Mouse (Mus musculus): ENCODE data around the gene Gk. TPM values are rescaled to one million over a fixed set of nuclear protein-coding genes. Genes with fewer than 3 reads are reported as not detected.
A peak's percentile ranks its signal among the peaks of the same experiment; 100 is the strongest.

Gk gene
- polyA plus RNA-seq, 1 experiment from 2014 or later = 55.6 TPM

- H3K4me1 ChIP-seq (replicated peaks; ENCODE audit: insufficient read depth, low read length) = no peaks in the 10 kb centered on the region
- DNase-seq (ENCODE audit: low spot score) (no peak), ATAC-seq (replicated peaks; ENCODE audit: low FRiP score, low read depth) (no peak)
- no peak overlapping the region for H3K27ac ChIP-seq
- no peaks in the 10 kb centered on the region for H3K27me3 ChIP-seq (ENCODE audit: insufficient read depth, low read length)
- no peak overlapping the region for H3K9ac ChIP-seq (ENCODE audit: low read depth, low read length)
- H3K9me3 ChIP-seq (replicated peaks; ENCODE audit: low read length) = no peaks in the 10 kb centered on the region
- no peak for TF ChIP-seq CTCF (IDR thresholded peaks at IDR 0.05; ENCODE audit: low read depth)
- H3K4me3 ChIP-seq (replicated peaks; ENCODE audit: low read depth, low read length) = no peak overlapping the region
- no peak overlapping the region for H3K4me2 ChIP-seq (ENCODE audit: low read length)
- H3K36me3 ChIP-seq (ENCODE audit: insufficient read depth, low read length) = no peaks in the 10 kb centered on the region
- WGBS = 88% methylated on average over 9 of the region's 9 CpGs
Observed at GRCm38 (mm10) chrX:85731133-85731938, 45.3 kb downstream of the Gk start.

- ATAC-seq (replicated peaks; ENCODE audit: low FRiP score, low read depth) (no peak), DNase-seq (ENCODE audit: low spot score) (no peak)
- H3K4me1 ChIP-seq (replicated peaks; ENCODE audit: insufficient read depth, low read length) = no peaks in the 10 kb centered on the region
- no peak overlapping the region for H3K27ac ChIP-seq
- H3K4me2 ChIP-seq (ENCODE audit: low read length) = no peak overlapping the region
- H3K9ac ChIP-seq (ENCODE audit: low read depth, low read length) = no peak overlapping the region
- H3K4me3 ChIP-seq (replicated peaks; ENCODE audit: low read depth, low read length) = no peak overlapping the region
- H3K36me3 ChIP-seq (ENCODE audit: insufficient read depth, low read length) = no peaks in the 10 kb centered on the region
- no peaks in the 10 kb centered on the region for H3K27me3 ChIP-seq (ENCODE audit: insufficient read depth, low read length)
- H3K9me3 ChIP-seq (replicated peaks; ENCODE audit: low read length) = no peaks in the 10 kb centered on the region
- TF ChIP-seq CTCF (IDR thresholded peaks at IDR 0.05; ENCODE audit: low read depth) = peak; percentile 53
Observed at GRCm38 (mm10) chrX:85721226-85721625, 55.4 kb downstream of the Gk start.

- no peaks in the 10 kb centered on the region for H3K4me1 ChIP-seq (replicated peaks; ENCODE audit: insufficient read depth, low read length)
- TF ChIP-seq CTCF (IDR thresholded peaks at IDR 0.05; ENCODE audit: low read depth) = no peak
- no peak overlapping the region for H3K27ac ChIP-seq
- no peak overlapping the region for H3K9ac ChIP-seq (ENCODE audit: low read depth, low read length)
- no peaks in the 10 kb centered on the region for H3K27me3 ChIP-seq (ENCODE audit: insufficient read depth, low read length)
- WGBS = 72% methylated on average over 3 of the region's 3 CpGs
- H3K4me3 ChIP-seq (replicated peaks; ENCODE audit: low read depth, low read length) = no peak overlapping the region
- H3K9me3 ChIP-seq (replicated peaks; ENCODE audit: low read length) = no peaks in the 10 kb centered on the region
- H3K36me3 ChIP-seq (ENCODE audit: insufficient read depth, low read length) = no peaks in the 10 kb centered on the region
- DNase-seq (ENCODE audit: low spot score) = no peak
- no peak overlapping the region for H3K4me2 ChIP-seq (ENCODE audit: low read length)
- ATAC-seq (replicated peaks; ENCODE audit: low FRiP score, low read depth) = no peak
Observed at GRCm38 (mm10) chrX:85710399-85710798, 66.2 kb downstream of the Gk start.

GRCm38 (mm10) chrX:85705715-85706114 lies 70.9 kb downstream of the Gk start:
- no peak overlapping the region for H3K9ac ChIP-seq (ENCODE audit: low read depth, low read length)
- H3K27me3 ChIP-seq (ENCODE audit: insufficient read depth, low read length) = no peaks in the 10 kb centered on the region
- no peak overlapping the region for H3K27ac ChIP-seq
- H3K4me3 ChIP-seq (replicated peaks; ENCODE audit: low read depth, low read length) = no peak overlapping the region
- 86% methylated on average over 3 of the region's 3 CpGs for WGBS
- DNase-seq (ENCODE audit: low spot score) = no peak
- no peaks in the 10 kb centered on the region for H3K4me1 ChIP-seq (replicated peaks; ENCODE audit: insufficient read depth, low read length)
- no peaks in the 10 kb centered on the region for H3K9me3 ChIP-seq (replicated peaks; ENCODE audit: low read length)
- no peak overlapping the region for H3K4me2 ChIP-seq (ENCODE audit: low read length)
- no peaks in the 10 kb centered on the region for H3K36me3 ChIP-seq (ENCODE audit: insufficient read depth, low read length)
- ATAC-seq (replicated peaks; ENCODE audit: low FRiP score, low read depth) = no peak
- no peak for TF ChIP-seq CTCF (IDR thresholded peaks at IDR 0.05; ENCODE audit: low read depth)

GRCm38 (mm10) chrX:85683723-85684122 lies 92.9 kb downstream of the Gk start:
- no peak overlapping the region for H3K4me3 ChIP-seq (replicated peaks; ENCODE audit: low read depth, low read length)
- no peak for DNase-seq (ENCODE audit: low spot score)
- H3K36me3 ChIP-seq (ENCODE audit: insufficient read depth, low read length) = no peaks in the 10 kb centered on the region
- 67% methylated on average over 2 of the region's 2 CpGs for WGBS
- H3K9me3 ChIP-seq (replicated peaks; ENCODE audit: low read length) = no peaks in the 10 kb centered on the region
- no peak overlapping the region for H3K4me2 ChIP-seq (ENCODE audit: low read length)
- ATAC-seq (replicated peaks; ENCODE audit: low FRiP score, low read depth) = no peak
- TF ChIP-seq CTCF (IDR thresholded peaks at IDR 0.05; ENCODE audit: low read depth) = peak; percentile 21; the same call in 1 of the 2 replicates
- no peaks in the 10 kb centered on the region for H3K4me1 ChIP-seq (replicated peaks; ENCODE audit: insufficient read depth, low read length)
- H3K27me3 ChIP-seq (ENCODE audit: insufficient read depth, low read length) = no peaks in the 10 kb centered on the region
- H3K27ac ChIP-seq = no peak overlapping the region
- H3K9ac ChIP-seq (ENCODE audit: low read depth, low read length) = no peak overlapping the region

GRCm38 (mm10) chrX:85682125-85682524 lies 94.5 kb downstream of the Gk start:
- H3K36me3 ChIP-seq (ENCODE audit: insufficient read depth, low read length) = no peaks in the 10 kb centered on the region
- H3K4me2 ChIP-seq (ENCODE audit: low read length) = no peak overlapping the region
- 49% methylated on average over 1 of the region's 1 CpGs for WGBS
- H3K4me1 ChIP-seq (replicated peaks; ENCODE audit: insufficient read depth, low read length) = no peaks in the 10 kb centered on the region
- ATAC-seq (replicated peaks; ENCODE audit: low FRiP score, low read depth) (no peak), DNase-seq (ENCODE audit: low spot score) (no peak)
- no peak overlapping the region for H3K4me3 ChIP-seq (replicated peaks; ENCODE audit: low read depth, low read length)
- no peaks in the 10 kb centered on the region for H3K9me3 ChIP-seq (replicated peaks; ENCODE audit: low read length)
- TF ChIP-seq CTCF (IDR thresholded peaks at IDR 0.05; ENCODE audit: low read depth) = no peak
- no peak overlapping the region for H3K9ac ChIP-seq (ENCODE audit: low read depth, low read length)
- no peaks in the 10 kb centered on the region for H3K27me3 ChIP-seq (ENCODE audit: insufficient read depth, low read length)
- no peak overlapping the region for H3K27ac ChIP-seq

Measured in kidney, postnatal 0 days (tissue).